Mouse (Mus musculus): ENCODE measurements around the gene Bzw1.

DNA sequence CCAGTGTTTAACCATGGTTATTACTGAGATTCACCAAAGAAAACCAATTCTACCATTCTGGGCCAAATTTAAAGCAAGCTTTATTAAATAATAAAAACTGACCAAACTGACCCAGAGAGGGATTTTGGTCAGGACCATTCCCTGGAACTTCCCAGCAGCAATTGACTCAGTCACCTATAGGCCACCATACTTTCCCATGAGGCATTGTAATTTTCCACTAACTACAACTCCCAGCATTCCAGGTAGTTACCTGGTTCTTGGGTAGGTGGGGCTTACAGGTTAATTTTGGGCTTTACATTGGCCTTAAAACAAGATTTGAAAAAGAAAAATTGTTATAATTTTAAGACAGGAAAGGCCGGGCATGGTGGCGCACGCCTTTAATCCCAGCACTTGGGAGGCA lies 26.9 kb upstream of the Bzw1 start:
- TF ChIP-seq CTCF (IDR thresholded peaks at IDR 0.05; ENCODE audit: low read depth) = no peak
- no peak for TF ChIP-seq EP300 (IDR thresholded peaks at IDR 0.05; ENCODE audit: low read depth)
